Comparison of ENCODE assay signal across 9 mouse cellular contexts in the genomic region with DNA sequence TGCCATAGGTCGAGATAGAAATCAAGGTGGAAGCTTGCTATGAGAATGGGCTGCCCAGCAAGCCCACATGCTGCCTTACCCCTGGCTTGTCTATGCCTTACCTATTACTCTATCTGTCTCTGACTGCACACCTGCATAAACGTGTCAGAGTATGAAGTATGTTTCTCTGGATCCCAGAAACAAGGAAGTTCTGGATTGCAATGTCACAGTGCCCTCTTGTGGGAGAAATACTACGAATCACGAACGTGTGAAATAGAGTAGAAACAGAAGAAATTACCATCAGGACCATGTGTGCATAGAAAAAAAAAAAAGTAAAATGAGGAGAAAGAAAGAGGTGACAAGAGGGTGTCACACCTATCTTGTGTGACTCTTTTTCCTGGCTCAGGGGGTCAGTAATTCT.
DNase-seq lines count a peak whose midpoint lies in the region; ATAC-seq and TF ChIP-seq lines count a peak whose summit lies in the region.
"Had no signal": no experiment of that assay in that cellular context is flagged by ENCODE, and none has a peak within 500 bp of the region (broad histone marks: within the 10 kb centered on the region; RNA-seq: fewer than 3 reads in every experiment).

No protein-coding gene starts in this region.

- no peak overlapping the region for H3K4me3 ChIP-seq in kidney, postnatal 0 days (replicated peaks; ENCODE audit: low read depth, low read length)
- no peak overlapping the region for H3K4me3 ChIP-seq in kidney, embryonic 14.5 days (ENCODE audit: low read length)
- H3K4me3 ChIP-seq in embryonic facial prominence, embryonic 10.5 days, result no peak overlapping the region
- H3K4me3 ChIP-seq: erythroblast, embryonic 14.5 days; liver, embryonic 15.5 days had no signal

- DNase-seq in kidney, postnatal 0 days (ENCODE audit: low spot score), result peak; percentile 27
- peak; percentile 51 for DNase-seq in A20 (ENCODE audit: low read depth, low spot score)
- DNase-seq in ES-CJ7 (ENCODE audit: low read depth, low spot score), result peak; percentile 44
- DNase-seq in embryonic facial prominence, embryonic 10.5 days (ENCODE audit: low spot score), result peak; percentile 12
- DNase-seq in mesoderm, embryonic 11.5 days (ENCODE audit: low read depth, low spot score), result peak; percentile 34
- DNase-seq in ovary, postnatal 36 days (ENCODE audit: low spot score), result no peak

- H3K4me1 ChIP-seq in kidney, postnatal 0 days (replicated peaks; ENCODE audit: insufficient read depth, low read length), result no peaks in the 10 kb centered on the region
- H3K4me1 ChIP-seq in kidney, embryonic 14.5 days (ENCODE audit: control insufficient read depth, insufficient read depth, low read length), result no peaks in the 10 kb centered on the region
- H3K4me1 ChIP-seq in embryonic facial prominence, embryonic 10.5 days, result no peaks in the 10 kb centered on the region
- H3K4me1 ChIP-seq: liver, embryonic 15.5 days had no signal

- WGBS in kidney, postnatal 0 days, result 22% methylated on average over 5 of the region's 5 CpGs
- WGBS in kidney, embryonic 14.5 days, result 27% methylated on average over 5 of the region's 5 CpGs
- 30% methylated on average over 5 of the region's 5 CpGs for WGBS in embryonic facial prominence, embryonic 10.5 days

- no peaks in the 10 kb centered on the region for H3K36me3 ChIP-seq in kidney, postnatal 0 days (ENCODE audit: insufficient read depth, low read length)
- H3K36me3 ChIP-seq in kidney, embryonic 14.5 days (ENCODE audit: control insufficient read depth, insufficient read depth, low read length), result no peaks in the 10 kb centered on the region
- no peaks in the 10 kb centered on the region for H3K36me3 ChIP-seq in embryonic facial prominence, embryonic 10.5 days (replicated peaks)
- H3K36me3 ChIP-seq: liver, embryonic 15.5 days had no signal

- H3K9me3 ChIP-seq in kidney, postnatal 0 days (replicated peaks; ENCODE audit: low read length), result no peaks in the 10 kb centered on the region
- no peaks in the 10 kb centered on the region for H3K9me3 ChIP-seq in kidney, embryonic 14.5 days (ENCODE audit: control insufficient read depth, low read length)
- no peaks in the 10 kb centered on the region for H3K9me3 ChIP-seq in embryonic facial prominence, embryonic 10.5 days
- H3K9me3 ChIP-seq: liver, embryonic 15.5 days had no signal

- no peak for ATAC-seq in kidney, postnatal 0 days (replicated peaks; ENCODE audit: low FRiP score, low read depth)
- no peak for ATAC-seq in kidney, embryonic 14.5 days (ENCODE audit: low FRiP score, low TSS enrichment)

- no peak overlapping the region for H3K4me2 ChIP-seq in kidney, postnatal 0 days (ENCODE audit: low read length)
- no peak overlapping the region for H3K4me2 ChIP-seq in kidney, embryonic 14.5 days (replicated peaks; ENCODE audit: low read depth, low read length)
- H3K4me2 ChIP-seq: liver, embryonic 15.5 days had no signal

- H3K9ac ChIP-seq in kidney, postnatal 0 days (ENCODE audit: low read depth, low read length), result no peak overlapping the region
- H3K9ac ChIP-seq in kidney, embryonic 14.5 days (ENCODE audit: low read depth, low read length), result no peak overlapping the region
- H3K9ac ChIP-seq: liver, embryonic 15.5 days had no signal

- peak; percentile 78 for TF ChIP-seq CTCF in kidney, postnatal 0 days (IDR thresholded peaks at IDR 0.05; ENCODE audit: low read depth)

- no peaks in the 10 kb centered on the region for H3K27me3 ChIP-seq in kidney, postnatal 0 days (ENCODE audit: insufficient read depth, low read length)
- no peaks in the 10 kb centered on the region for H3K27me3 ChIP-seq in kidney, embryonic 14.5 days (ENCODE audit: control insufficient read depth, insufficient read depth, low read length)
- H3K27me3 ChIP-seq in embryonic facial prominence, embryonic 10.5 days (replicated peaks; ENCODE audit: low read depth, poor library complexity, severe bottlenecking), result no peaks in the 10 kb centered on the region
- H3K27me3 ChIP-seq: liver, embryonic 15.5 days had no signal

- H3K27ac ChIP-seq in kidney, postnatal 0 days, result no peak overlapping the region
- no peak overlapping the region for H3K27ac ChIP-seq in kidney, embryonic 14.5 days (ENCODE audit: low read depth, low read length)
- no peak overlapping the region for H3K27ac ChIP-seq in embryonic facial prominence, embryonic 10.5 days (replicated peaks)
- H3K27ac ChIP-seq: liver, embryonic 15.5 days had no signal
